Mouse (Mus musculus): Measurements from ENCODE around the gene Gch1.

- TF ChIP-seq GATA1 (IDR thresholded peaks at IDR 0.05; ENCODE audit: borderline replicate concordance, low read length): no peak
- no peak for TF ChIP-seq FLI1 (IDR thresholded peaks at IDR 0.05; ENCODE audit: low read length)
Observed at GRCm38 (mm10) chr14:47191861-47192260, 2.6 kb upstream of the Gch1 start.
